Mouse (Mus musculus) erythroblast, embryonic 14.5 days (primary cell): ENCODE data around the gene Rnaseh1.

Source experiments
- GATA1 ChIP-seq: IDR thresholded peaks from 2 replicates; pipeline ENCODE4 v1.6.1; 2012; ENCODE audit warnings: low read length, inconsistent platforms, mixed read lengths
- TAL1 ChIP-seq: IDR thresholded peaks from 3 replicates; pipeline ENCODE4 v1.6.1; 2012; ENCODE audit warnings: low read length, inconsistent platforms, mixed read lengths

GRCm38 (mm10) chr12:28667287-28667686, 17.9 kb downstream of the Rnaseh1 start:
- TF ChIP-seq TAL1 = no peak
- TF ChIP-seq GATA1 = no peak
